Mouse (Mus musculus): ENCODE data around the gene Pdzd8. TPM values are rescaled to one million over a fixed set of nuclear protein-coding genes. Genes with fewer than 3 reads are reported as not detected.
A peak's percentile ranks its signal among the peaks of the same experiment; 100 is the strongest.

The Pdzd8 gene
- polyA plus RNA-seq, 1 experiment from 2014 or later: 8.0 TPM

DNA sequence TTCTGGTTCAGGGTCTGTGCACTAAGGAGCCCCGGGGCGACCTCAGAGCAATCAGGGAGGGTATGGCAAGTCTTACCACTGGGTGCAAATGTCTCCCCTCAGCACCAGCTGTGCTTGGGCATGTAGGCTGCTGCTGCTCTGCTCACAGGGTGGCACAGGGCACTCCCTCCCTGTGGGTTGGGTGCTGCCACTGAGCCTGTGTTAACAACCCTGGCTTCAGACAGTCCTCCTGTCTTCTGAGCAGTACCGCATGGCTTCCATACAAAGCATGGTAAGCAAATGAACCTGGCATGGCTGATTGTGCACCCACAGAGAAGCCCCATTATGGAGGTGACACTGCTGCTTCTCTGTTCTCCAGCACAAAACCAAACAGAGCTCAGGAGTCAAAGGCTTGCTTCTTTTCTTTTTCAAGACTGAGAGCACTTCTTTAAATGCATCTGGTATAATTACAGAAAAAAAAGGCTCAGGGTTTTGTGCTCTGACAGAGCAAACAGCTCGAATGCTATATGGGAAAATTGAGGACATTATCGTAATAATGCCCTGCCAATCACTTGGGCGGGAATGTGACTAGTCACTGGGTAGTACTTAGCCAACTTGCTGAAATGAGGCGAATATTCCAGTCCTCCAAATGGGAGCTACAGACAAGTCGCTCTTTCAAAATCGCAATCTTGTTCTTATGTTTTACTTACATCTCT is 80.6 kb downstream of the Pdzd8 start:
- Histone ChIP-seq H3K27ac (ENCODE audit: low read length) (peak overlapping the region; percentile 81), H3K27me3 (replicated peaks; ENCODE audit: control insufficient read depth, insufficient read depth, low read length) (no peaks in the 10 kb centered on the region), H3K36me3 (ENCODE audit: control insufficient read depth, insufficient read depth) (no peaks in the 10 kb centered on the region), H3K4me2 (ENCODE audit: low read length) (peak overlapping the region; percentile 19; the same call in 1 of the 2 replicates), H3K9me3 (ENCODE audit: control insufficient read depth, low read length) (no peaks in the 10 kb centered on the region), H3K9ac (replicated peaks; ENCODE audit: low read depth, low read length) (peak overlapping the region; percentile 27; the same call in 1 of the 2 replicates), H3K4me3 (replicated peaks; ENCODE audit: low read length) (no peak overlapping the region), H3K4me1 (replicated peaks; ENCODE audit: control insufficient read depth, insufficient read depth, low read length) (peaks cover 35% of the 10 kb centered on the region)
- peak; percentile 79 for ATAC-seq
- 32% methylated on average over 9 of the region's 9 CpGs for WGBS

DNA sequence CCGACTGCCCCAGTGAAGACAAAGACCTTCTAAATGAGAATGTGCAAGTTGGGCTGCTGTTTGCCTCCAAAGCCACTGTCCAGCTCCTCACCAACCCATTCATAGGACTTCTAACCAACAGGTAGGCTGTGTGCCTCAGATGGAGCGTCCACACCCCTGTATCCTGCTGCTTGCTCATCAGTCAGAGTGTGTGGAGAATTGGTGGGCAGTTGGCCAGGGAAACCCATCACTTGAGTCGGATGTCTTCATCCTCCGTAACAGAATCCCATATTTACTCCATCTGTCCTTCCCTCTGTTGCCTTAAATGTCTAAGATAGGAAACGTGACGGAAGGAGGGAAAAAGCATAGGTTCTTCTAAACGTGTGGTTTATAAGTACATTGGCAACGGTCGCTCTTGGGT is 82.4 kb downstream of the Pdzd8 start:
- WGBS: 77% methylated on average over 9 of the region's 9 CpGs
- no peak overlapping the region for H3K9ac ChIP-seq (replicated peaks; ENCODE audit: low read depth, low read length)
- H3K27me3 ChIP-seq (replicated peaks; ENCODE audit: control insufficient read depth, insufficient read depth, low read length): no peaks in the 10 kb centered on the region
- H3K27ac ChIP-seq (ENCODE audit: low read length): no peak overlapping the region
- H3K4me2 ChIP-seq (ENCODE audit: low read length): 0 out of 2 replicates have a peak overlapping the region, but pooled peaks have one; percentile 6
- no peaks in the 10 kb centered on the region for H3K9me3 ChIP-seq (ENCODE audit: control insufficient read depth, low read length)
- no peak for ATAC-seq
- no peaks in the 10 kb centered on the region for H3K36me3 ChIP-seq (ENCODE audit: control insufficient read depth, insufficient read depth)
- H3K4me3 ChIP-seq (replicated peaks; ENCODE audit: low read length): no peak overlapping the region
- H3K4me1 ChIP-seq (replicated peaks; ENCODE audit: control insufficient read depth, insufficient read depth, low read length): peaks cover 35% of the 10 kb centered on the region

DNA sequence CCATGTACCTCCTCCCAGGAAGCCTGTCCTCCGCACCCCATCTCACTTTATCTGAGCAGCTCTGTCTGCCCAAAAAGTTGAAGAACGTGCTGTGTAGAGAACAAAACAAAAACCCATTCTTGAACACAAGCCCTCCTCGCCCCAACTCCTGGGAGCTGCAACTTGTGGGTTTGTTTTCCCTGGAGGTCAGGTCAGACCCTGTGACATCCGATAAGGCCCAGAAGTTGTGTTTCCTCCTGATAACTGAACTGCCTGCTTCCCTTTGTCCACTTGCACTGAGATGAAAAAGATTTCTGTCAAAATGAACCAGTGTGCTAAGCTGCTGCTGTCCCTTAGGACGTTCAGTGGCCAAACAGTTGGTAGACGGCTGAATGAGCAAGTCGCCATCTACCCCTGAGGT is 84.0 kb downstream of the Pdzd8 start:
- no peaks in the 10 kb centered on the region for H3K36me3 ChIP-seq (ENCODE audit: control insufficient read depth, insufficient read depth)
- no peak for ATAC-seq
- peak overlapping the region; percentile 62 for H3K4me2 ChIP-seq (ENCODE audit: low read length)
- peak overlapping the region; percentile 45 for H3K4me3 ChIP-seq (replicated peaks; ENCODE audit: low read length)
- H3K4me1 ChIP-seq (replicated peaks; ENCODE audit: control insufficient read depth, insufficient read depth, low read length): peaks cover 24% of the 10 kb centered on the region
- no peak overlapping the region for H3K27ac ChIP-seq (ENCODE audit: low read length)
- H3K9me3 ChIP-seq (ENCODE audit: control insufficient read depth, low read length): no peaks in the 10 kb centered on the region
- 57% methylated on average over 7 of the region's 7 CpGs for WGBS
- H3K9ac ChIP-seq (replicated peaks; ENCODE audit: low read depth, low read length): no peak overlapping the region
- no peaks in the 10 kb centered on the region for H3K27me3 ChIP-seq (replicated peaks; ENCODE audit: control insufficient read depth, insufficient read depth, low read length)

DNA sequence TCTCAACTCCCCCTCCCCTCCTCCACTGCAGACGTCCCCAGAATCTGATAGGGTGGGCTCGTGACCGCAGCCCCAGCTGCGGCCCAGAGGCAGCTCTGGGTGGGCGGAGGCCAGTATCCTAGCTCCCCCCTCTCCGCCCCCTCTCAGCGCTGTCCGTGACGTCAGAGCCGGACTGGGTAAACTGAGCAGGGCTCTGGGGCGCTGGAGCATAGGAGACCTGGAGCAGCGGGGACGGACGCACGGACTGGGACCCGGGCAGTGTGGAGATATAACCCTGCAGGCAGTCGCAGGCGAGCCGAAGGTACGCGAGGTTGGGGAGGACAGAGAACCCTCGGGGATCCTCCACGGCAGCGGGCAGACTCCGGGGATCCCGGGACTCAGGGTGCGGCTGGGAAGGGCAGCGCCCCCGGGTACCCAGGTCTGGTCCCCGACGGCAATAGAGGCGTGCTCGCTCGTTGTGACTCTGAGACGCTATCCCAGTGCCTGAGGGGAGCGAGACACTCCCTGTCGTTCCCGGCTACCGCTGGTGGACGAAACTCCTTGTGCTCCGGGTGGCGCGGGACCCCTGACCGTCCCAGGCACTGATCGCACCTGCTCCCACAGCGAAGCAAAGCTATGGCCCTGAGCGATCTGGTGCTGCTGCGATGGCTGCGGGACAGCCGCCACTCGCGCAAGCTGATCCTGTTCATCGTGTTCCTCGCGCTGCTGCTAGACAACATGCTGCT is 84.7 kb downstream of the Pdzd8 start, which contains the start of gene Slc18a2:
TSS of gene Slc18a2 (plus strand) at position 179 of the 725 bp plus-strand sequence.
- Histone ChIP-seq H3K36me3 (ENCODE audit: control insufficient read depth, insufficient read depth) (no peaks in the 10 kb centered on the region), H3K27ac (ENCODE audit: low read length) (no peak within 1 kb of the TSS), H3K4me1 (replicated peaks; ENCODE audit: control insufficient read depth, insufficient read depth, low read length) (peaks cover 21% of the 10 kb centered on the region), H3K27me3 (replicated peaks; ENCODE audit: control insufficient read depth, insufficient read depth, low read length) (no peaks in the 10 kb centered on the region), H3K9ac (replicated peaks; ENCODE audit: low read depth, low read length) (peak within 1 kb of the TSS; percentile 58), H3K9me3 (ENCODE audit: control insufficient read depth, low read length) (no peaks in the 10 kb centered on the region), H3K4me2 (ENCODE audit: low read length) (peak within 1 kb of the TSS; percentile 62), H3K4me3 (replicated peaks; ENCODE audit: low read length) (peak within 1 kb of the TSS; percentile 45)
- 1% methylated on average over 55 of the region's 55 CpGs for WGBS
- peak; percentile 57 for ATAC-seq

DNA sequence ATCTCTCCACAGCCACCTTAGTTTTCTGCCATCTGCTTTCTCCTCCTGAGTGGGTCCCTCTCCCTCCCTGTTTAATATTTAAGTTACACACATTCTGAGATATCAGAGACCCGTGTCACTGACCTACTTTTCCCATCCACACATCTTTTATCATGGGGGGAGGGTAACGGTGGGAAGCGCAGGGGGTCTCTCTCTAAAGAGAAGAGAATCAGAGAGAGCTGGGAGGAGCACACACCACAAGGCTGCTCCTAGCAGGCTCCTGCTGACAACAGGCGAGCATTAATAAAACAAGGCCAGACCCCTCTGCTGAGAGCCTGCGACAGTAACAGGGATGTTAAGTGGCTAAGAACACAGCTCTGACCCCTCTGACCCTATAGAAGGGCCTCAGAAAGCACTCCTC is 85.9 kb downstream of the Pdzd8 start:
- H3K36me3 ChIP-seq (ENCODE audit: control insufficient read depth, insufficient read depth): no peaks in the 10 kb centered on the region
- no peaks in the 10 kb centered on the region for H3K27me3 ChIP-seq (replicated peaks; ENCODE audit: control insufficient read depth, insufficient read depth, low read length)
- H3K4me2 ChIP-seq (ENCODE audit: low read length): no peak overlapping the region
- H3K9ac ChIP-seq (replicated peaks; ENCODE audit: low read depth, low read length): no peak overlapping the region
- no peak overlapping the region for H3K27ac ChIP-seq (ENCODE audit: low read length)
- no peak overlapping the region for H3K4me3 ChIP-seq (replicated peaks; ENCODE audit: low read length)
- WGBS: 38% methylated on average over 5 of the region's 5 CpGs
- H3K4me1 ChIP-seq (replicated peaks; ENCODE audit: control insufficient read depth, insufficient read depth, low read length): peaks cover 11% of the 10 kb centered on the region
- H3K9me3 ChIP-seq (ENCODE audit: control insufficient read depth, low read length): no peaks in the 10 kb centered on the region
- ATAC-seq: no peak

DNA sequence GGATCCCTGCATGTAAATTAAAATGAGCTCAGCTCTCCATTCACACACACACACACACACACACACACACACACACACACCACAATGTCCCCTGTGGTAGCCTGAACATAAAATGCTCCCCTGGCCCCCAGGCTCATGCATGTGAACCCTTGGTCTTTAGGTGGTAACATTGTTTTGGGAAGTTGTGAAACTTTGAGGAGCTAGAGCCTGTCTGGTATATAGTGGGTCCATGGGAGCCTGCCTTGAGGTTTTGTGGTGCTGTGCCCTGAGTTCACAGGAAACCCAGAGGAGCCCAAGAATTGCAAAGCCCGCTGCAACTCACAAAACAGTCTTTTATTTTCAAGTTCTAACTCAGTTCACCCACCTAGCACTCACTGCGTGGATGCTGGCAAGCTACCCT is 92.9 kb downstream of the Pdzd8 start:
- Histone ChIP-seq H3K4me2 (ENCODE audit: low read length) (no peak overlapping the region), H3K4me1 (replicated peaks; ENCODE audit: control insufficient read depth, insufficient read depth, low read length) (no peaks in the 10 kb centered on the region), H3K27me3 (replicated peaks; ENCODE audit: control insufficient read depth, insufficient read depth, low read length) (no peaks in the 10 kb centered on the region), H3K4me3 (replicated peaks; ENCODE audit: low read length) (no peak overlapping the region), H3K9ac (replicated peaks; ENCODE audit: low read depth, low read length) (no peak overlapping the region), H3K36me3 (ENCODE audit: control insufficient read depth, insufficient read depth) (no peaks in the 10 kb centered on the region), H3K9me3 (ENCODE audit: control insufficient read depth, low read length) (no peaks in the 10 kb centered on the region), H3K27ac (ENCODE audit: low read length) (no peak overlapping the region)
- WGBS: 78% methylated on average over 2 of the region's 2 CpGs
- no peak for ATAC-seq

DNA sequence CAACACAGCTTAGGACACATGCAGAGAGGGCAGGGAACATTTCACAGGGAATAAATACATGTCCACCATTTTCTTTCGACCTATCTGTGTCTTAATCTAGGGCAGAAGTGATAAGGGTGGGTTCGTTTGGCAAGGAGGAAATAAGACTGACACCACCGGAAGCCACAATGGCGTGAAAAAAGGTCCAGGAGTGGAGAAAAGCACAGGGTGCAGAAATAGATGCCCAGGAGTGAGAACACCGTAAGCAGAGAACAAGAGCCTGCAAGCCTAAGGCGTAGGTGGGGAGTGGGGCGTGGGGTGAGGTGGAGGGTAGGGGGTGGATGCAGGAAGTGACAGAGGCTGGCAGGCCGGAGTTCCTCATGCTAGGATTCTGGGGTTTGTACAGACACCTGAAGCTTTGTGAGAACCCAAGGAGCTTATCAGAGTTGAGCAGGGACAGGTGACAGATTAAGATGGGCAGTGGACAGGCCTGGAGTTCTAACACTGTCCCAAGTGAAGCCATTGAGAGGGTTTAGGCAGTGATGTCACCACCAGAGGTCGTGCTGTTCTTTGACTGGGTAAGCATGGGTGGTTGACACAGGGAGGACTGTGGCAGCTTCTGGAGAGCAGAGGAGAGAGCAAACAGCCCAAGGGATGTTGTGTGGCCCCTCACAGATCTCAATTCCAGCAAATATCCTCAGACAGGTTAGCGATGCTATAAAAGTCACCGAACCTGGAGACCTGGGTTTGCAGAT is 96.9 kb downstream of the Pdzd8 start:
- no peak overlapping the region for H3K27ac ChIP-seq (ENCODE audit: low read length)
- H3K36me3 ChIP-seq (ENCODE audit: control insufficient read depth, insufficient read depth): no peaks in the 10 kb centered on the region
- no peak overlapping the region for H3K4me3 ChIP-seq (replicated peaks; ENCODE audit: low read length)
- H3K9me3 ChIP-seq (ENCODE audit: control insufficient read depth, low read length): no peaks in the 10 kb centered on the region
- H3K9ac ChIP-seq (replicated peaks; ENCODE audit: low read depth, low read length): no peak overlapping the region
- no peaks in the 10 kb centered on the region for H3K4me1 ChIP-seq (replicated peaks; ENCODE audit: control insufficient read depth, insufficient read depth, low read length)
- H3K27me3 ChIP-seq (replicated peaks; ENCODE audit: control insufficient read depth, insufficient read depth, low read length): no peaks in the 10 kb centered on the region
- H3K4me2 ChIP-seq (ENCODE audit: low read length): no peak overlapping the region
- 81% methylated on average over 11 of the region's 11 CpGs for WGBS
- no peak for ATAC-seq

DNA sequence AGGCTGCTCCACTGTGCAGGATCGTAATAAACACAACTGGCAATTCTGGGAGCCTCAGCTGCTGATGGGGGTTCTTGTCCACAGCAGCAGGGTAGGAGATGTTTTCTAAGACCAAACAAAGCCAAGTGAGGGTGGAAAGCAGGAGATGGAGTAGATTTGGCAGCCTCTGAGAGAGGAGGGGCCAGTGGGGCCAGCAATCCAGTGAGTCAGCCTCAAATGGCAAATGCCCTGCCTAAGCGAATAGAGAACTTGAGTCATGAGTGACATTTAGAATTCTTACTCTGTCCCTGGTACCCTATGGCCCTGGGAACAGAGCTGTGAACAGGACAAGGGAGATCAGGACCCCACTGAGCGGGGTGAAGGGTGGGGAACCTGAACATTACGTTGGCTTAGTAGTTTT is 97.4 kb downstream of the Pdzd8 start:
- H3K4me2 ChIP-seq (ENCODE audit: low read length): no peak overlapping the region
- H3K4me1 ChIP-seq (replicated peaks; ENCODE audit: control insufficient read depth, insufficient read depth, low read length): no peaks in the 10 kb centered on the region
- no peak overlapping the region for H3K4me3 ChIP-seq (replicated peaks; ENCODE audit: low read length)
- no peaks in the 10 kb centered on the region for H3K27me3 ChIP-seq (replicated peaks; ENCODE audit: control insufficient read depth, insufficient read depth, low read length)
- H3K36me3 ChIP-seq (ENCODE audit: control insufficient read depth, insufficient read depth): no peaks in the 10 kb centered on the region
- 88% methylated on average over 4 of the region's 4 CpGs for WGBS
- H3K27ac ChIP-seq (ENCODE audit: low read length): no peak overlapping the region
- no peak for ATAC-seq
- H3K9me3 ChIP-seq (ENCODE audit: control insufficient read depth, low read length): no peaks in the 10 kb centered on the region
- H3K9ac ChIP-seq (replicated peaks; ENCODE audit: low read depth, low read length): no peak overlapping the region
